Mouse (Mus musculus): ENCODE measurements around the gene Plxna2. TPM values are rescaled to one million over a fixed set of nuclear protein-coding genes. Genes with fewer than 3 reads are reported as not detected.

The Plxna2 gene
- polyA plus RNA-seq, 1 experiment: 30.7 TPM

GRCm38 (mm10) chr1:194761432-194762212, 143.6 kb downstream of the Plxna2 start:
- peak in 1 of 2 experiments; percentile 53 for DNase-seq (ENCODE audit: extremely low spot score in 1 of 2, low spot score in 1 of 2)

DNA sequence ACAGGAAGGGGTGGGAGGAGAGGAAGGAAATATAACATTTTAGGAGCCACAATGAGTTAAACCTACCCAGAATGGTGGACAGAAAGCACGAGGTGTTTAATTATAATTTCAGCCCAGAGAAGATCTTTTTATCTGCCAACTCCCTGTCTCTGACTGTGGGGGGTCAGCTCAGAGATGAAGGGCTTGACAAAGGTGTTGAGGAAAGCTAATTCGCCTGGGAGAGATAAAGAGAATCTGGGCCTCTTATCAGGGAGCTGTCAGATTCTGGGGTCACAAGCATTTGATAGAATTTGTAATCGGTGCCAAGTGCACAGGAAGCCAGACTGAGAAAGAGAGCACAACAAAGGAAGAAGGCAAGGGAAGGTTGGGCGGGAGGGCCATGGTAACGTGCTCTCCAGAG, 144.9 kb downstream of the Plxna2 start:
- no peak for DNase-seq (ENCODE audit: extremely low spot score in 1 of 2, low spot score in 1 of 2)

- no peak for DNase-seq (ENCODE audit: extremely low spot score in 1 of 2, low spot score in 1 of 2)
Measured at GRCm38 (mm10) chr1:194764951-194765350, 146.9 kb downstream of the Plxna2 start.

- DNase-seq (ENCODE audit: extremely low spot score in 1 of 2, low spot score in 1 of 2): no peak
Measured at GRCm38 (mm10) chr1:194768799-194769198, 150.8 kb downstream of the Plxna2 start.

DNA sequence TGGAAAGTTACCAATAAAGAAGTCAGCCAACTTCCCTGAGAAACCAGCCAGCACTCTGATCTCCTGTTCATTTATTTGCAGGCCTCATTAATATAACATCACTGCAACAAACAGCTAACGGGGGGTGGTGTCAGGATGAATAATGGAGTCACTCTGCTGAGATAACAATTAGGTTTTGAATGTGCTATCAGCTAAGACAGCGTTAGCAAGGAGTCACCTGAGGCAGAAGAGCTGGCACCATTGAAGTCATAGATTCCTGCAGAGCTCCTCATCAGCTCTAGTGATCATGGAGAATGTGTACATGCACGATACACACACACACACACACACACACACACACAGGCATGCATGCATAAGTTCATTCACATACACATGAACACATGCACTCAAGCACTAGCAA, 154.0 kb downstream of the Plxna2 start:
- DNase-seq (ENCODE audit: extremely low spot score in 1 of 2, low spot score in 1 of 2): no peak

DNA sequence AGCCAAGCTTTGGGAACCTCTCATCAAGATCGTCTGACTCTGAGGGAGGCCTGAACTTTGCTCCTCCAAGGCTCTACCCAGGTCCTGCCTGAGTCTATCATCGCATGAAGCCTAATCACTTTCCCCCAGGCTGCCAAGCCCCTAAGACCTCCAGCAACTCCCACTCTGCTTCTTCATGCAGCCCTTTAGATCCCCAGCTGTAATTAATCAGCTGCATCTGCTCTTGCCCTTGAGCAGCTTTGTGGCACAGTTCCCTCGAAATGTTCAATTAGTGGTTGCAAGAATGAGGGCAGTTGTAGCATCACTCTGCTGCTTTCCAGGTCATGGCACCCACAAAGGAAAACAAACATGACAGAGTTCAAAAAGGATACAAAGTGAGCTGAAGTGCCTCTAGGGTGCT, 155.9 kb downstream of the Plxna2 start:
- no peak for DNase-seq (ENCODE audit: extremely low spot score in 1 of 2, low spot score in 1 of 2)

GRCm38 (mm10) chr1:194774350-194774749, 156.3 kb downstream of the Plxna2 start:
- no peak for DNase-seq (ENCODE audit: extremely low spot score in 1 of 2, low spot score in 1 of 2)

- DNase-seq (ENCODE audit: extremely low spot score in 1 of 2, low spot score in 1 of 2): no peak
Measured at GRCm38 (mm10) chr1:194774754-194775153, 156.7 kb downstream of the Plxna2 start.

GRCm38 (mm10) chr1:194775656-194776374, 157.8 kb downstream of the Plxna2 start:
- no peak for DNase-seq (ENCODE audit: extremely low spot score in 1 of 2, low spot score in 1 of 2)

- no peak for DNase-seq (ENCODE audit: extremely low spot score in 1 of 2, low spot score in 1 of 2)
Measured at GRCm38 (mm10) chr1:194776510-194777244, 158.7 kb downstream of the Plxna2 start.

- peak in 1 of 2 experiments; percentile 25 for DNase-seq (ENCODE audit: extremely low spot score in 1 of 2, low spot score in 1 of 2)
Measured at GRCm38 (mm10) chr1:194777608-194778007, 159.6 kb downstream of the Plxna2 start.

- no peak for DNase-seq (ENCODE audit: extremely low spot score in 1 of 2, low spot score in 1 of 2)
Measured at GRCm38 (mm10) chr1:194780392-194780791, 162.4 kb downstream of the Plxna2 start.

- DNase-seq (ENCODE audit: extremely low spot score in 1 of 2, low spot score in 1 of 2): peak in 1 of 2 experiments; percentile 29
Measured at GRCm38 (mm10) chr1:194780794-194781390, 162.9 kb downstream of the Plxna2 start.

GRCm38 (mm10) chr1:194781556-194781955, 163.5 kb downstream of the Plxna2 start:
- no peak for DNase-seq (ENCODE audit: extremely low spot score in 1 of 2, low spot score in 1 of 2)

DNA sequence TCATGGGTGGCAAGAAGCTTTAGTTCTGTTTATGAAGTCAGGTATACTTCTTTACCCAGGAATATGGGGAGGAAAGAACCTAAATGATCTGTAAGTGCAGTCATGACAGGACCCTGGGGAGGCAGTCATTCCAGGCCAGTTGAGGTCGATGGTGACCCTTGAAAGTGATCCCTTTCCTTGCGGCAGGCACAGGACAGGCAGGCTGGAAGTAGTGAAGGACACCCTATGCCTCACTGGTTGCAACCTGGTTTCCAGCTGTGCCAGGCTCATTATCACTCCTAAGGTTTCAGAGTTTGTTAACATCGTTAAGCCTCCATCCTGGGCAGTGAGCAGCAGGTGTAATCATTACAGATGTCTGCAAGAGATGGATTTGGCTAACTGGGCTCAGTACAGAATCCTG, 164.3 kb downstream of the Plxna2 start:
- no peak for DNase-seq (ENCODE audit: extremely low spot score in 1 of 2, low spot score in 1 of 2)

DNA sequence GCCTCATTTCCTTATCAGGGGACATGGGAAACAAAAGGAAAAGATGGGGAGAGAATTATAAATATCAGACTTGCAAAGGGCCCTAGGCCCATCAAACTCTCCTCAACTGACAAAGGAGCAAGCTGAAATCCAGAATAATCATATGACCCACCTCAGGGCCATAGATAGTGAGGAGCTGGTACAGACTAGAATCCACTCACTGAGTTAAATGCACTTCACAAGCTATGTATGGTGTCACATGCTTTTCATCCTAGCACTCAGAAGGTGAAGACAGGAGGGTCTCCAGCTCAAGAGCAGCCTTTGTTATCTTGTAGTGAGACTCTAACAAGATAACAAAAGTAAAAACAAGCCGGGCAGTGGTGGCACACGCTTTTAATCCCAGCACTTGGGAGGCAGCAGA, 169.6 kb downstream of the Plxna2 start:
- no peak for DNase-seq (ENCODE audit: extremely low spot score in 1 of 2, low spot score in 1 of 2)

DNA sequence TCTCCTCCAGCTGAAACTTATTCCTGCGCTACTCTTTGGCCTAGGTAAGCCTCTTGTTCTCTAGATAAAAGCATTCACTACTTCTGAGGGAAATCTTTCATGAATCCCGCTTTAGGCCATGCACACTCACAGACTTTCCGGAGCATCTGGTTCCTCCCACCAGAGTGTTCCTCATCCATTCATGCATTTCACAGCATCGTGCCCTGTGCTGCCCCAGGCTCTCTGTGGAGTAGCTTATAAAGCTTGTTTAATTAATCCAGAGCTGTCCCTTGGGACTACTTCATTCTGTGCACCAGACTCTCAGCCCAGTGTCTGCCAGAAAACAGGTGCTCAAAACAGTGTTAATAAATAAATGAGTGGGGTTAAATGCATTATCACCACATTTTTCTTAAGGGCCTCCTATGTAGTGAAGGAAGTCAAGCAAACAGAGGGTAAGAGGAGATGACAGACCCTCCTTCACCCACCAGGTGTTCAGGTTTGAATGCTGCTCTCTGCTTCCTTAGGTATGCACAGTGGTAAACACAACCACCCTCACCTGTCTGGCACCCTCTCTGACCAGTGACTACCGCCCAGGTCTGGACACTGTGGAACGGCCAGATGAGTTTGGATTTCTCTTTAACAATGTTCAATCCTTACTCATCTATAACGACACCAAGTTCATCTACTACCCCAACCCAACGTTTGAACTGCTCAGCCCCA, 175.4 kb downstream of the Plxna2 start:
- DNase-seq (ENCODE audit: extremely low spot score in 1 of 2, low spot score in 1 of 2): no peak

DNA sequence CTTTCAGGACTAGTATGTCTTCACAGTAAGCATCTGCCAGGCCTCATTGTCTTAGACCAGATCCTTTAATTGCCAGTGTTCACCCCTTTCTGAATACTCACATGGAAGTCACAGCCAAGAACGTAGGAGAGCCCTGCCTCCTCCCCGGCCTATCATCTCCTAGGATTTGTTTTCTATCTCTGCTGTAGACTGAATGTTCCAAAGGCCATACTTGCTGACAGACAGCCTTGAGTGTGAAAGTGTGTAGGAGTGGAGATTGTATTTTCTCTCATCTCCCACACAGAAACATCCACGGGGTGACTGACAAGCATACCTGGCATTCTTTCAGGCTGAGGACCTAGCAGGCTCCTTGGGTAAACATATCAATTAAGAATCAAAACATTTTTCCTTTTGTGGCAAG, 177.3 kb downstream of the Plxna2 start:
- DNase-seq (ENCODE audit: extremely low spot score in 1 of 2, low spot score in 1 of 2): peak; percentile 45 to 63

GRCm38 (mm10) chr1:194797843-194798242, 179.8 kb downstream of the Plxna2 start:
- DNase-seq (ENCODE audit: extremely low spot score in 1 of 2, low spot score in 1 of 2): no peak

DNA sequence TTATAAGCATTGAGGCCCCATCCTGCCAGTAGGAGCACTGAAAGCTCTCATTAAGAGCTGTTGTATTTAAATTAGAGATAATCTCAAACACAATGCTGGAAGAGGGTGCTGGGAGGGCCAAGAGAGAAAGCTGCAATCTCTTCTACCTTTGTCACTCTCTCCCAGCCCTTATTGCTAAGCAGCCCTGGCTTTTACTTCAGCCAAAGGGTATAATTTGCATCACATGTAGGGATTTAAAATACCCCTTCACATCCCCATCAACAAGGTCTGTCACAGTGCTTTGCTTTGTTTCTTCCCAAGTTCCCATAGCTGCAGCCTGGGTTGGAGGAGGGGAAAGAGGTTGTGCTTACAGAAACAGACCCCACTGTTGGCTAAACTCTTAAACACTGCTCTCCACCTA, 180.5 kb downstream of the Plxna2 start:
- DNase-seq (ENCODE audit: extremely low spot score in 1 of 2, low spot score in 1 of 2): no peak
